Mouse (Mus musculus) thymus, postnatal 14 days (tissue): ENCODE data around the gene Ptprm.

Experiments used
- DNase-seq: peaks from one replicate; pipeline ENCODE4 v3.0.0; 2021

The Ptprm gene

DNA sequence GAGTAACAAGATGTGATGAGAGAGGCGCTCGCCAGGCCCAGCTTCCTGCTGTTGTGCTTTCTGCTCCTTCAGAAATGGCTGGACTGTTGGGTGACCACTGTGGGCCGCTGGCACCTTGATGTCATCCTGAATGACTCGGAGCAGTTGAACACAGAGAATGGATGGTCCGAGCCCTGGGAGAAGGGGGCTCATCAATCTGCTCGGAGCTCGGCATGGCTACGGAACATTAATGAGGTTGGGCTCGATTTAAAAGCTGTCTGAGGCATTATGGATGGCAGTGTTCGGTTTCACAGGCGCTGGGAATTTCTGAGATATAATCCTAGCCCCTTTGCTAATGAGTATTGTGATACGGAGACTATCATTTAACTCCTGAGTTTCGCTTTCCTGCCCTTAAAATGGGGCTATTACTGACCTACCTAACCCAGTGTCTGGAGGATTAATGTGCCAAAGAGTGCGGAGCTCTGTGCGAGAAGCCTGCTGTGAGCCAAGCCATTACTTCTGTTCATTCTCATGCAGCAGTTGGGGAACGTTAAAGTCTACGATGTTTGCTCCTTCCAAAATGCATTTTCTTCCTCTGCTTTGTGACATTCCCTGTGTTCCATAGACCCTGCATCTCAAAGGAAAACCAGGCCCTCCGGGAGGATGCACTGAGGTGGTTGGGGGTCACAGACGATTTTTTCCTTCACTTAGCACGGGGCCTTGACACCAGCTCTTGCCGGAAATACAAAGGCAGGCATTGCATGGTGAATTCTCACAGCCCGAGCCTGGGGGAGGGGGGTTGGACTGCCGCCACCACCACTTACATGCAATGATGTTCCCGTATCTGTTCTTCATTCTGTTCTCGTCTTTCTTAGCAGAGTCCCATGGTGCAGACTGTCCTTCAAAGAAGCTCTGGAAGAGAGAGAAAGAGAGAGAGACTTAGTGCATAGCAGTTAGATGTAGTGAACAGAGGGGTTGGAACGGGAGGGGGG, 592.6 kb downstream of the Ptprm start:
- no peak for DNase-seq

DNA sequence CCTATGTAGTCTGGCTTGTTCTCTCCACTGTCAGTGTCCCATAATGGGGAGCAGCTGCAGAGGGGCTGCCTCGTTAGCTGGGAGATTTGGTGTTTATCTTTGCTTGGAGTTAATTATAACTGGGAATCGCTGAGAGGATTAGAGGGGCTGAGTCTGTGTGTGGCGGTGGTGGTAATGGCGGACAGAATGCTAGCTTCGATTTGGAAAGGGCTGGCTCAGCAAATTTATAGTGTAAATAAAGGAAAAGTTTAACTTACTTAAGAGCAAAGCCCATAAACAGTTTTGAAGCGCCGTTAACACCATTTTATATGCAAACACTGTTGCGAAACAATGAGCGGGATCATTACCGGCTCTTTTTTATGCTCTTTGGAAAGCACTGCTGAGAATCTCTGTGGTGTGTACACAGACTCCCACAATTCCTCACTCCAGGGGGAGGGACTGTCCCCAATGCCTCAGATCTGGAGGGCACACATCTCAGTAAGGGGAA, 597.2 kb downstream of the Ptprm start:
- DNase-seq: no peak

- DNase-seq: no peak
These were observed 597.8 kb downstream of the Ptprm start for GRCm38 (mm10) chr17:66756500-66756899.

DNA sequence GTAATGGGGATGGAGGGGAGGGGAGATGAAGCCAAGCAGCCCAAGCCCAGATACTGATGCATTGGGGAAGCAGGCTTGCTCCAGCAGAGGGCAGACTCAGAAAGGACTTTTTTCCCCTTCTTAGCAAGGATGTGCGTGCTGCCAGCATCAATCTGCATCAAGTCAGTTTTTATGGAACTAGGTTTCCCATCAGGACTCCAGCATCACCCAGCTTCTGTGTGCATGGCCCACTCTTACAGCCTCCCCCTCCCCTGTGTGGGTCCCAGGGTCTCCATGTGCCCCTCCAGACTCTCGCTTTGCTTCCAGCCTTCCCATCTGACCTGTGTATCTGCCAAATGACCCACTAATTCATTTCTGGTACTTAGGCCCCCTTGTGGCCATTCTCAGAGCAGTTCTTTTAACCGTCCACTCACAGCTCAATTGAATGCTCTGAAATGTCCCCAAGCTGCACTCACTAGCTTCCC, 599.0 kb downstream of the Ptprm start:
- DNase-seq: no peak

DNA sequence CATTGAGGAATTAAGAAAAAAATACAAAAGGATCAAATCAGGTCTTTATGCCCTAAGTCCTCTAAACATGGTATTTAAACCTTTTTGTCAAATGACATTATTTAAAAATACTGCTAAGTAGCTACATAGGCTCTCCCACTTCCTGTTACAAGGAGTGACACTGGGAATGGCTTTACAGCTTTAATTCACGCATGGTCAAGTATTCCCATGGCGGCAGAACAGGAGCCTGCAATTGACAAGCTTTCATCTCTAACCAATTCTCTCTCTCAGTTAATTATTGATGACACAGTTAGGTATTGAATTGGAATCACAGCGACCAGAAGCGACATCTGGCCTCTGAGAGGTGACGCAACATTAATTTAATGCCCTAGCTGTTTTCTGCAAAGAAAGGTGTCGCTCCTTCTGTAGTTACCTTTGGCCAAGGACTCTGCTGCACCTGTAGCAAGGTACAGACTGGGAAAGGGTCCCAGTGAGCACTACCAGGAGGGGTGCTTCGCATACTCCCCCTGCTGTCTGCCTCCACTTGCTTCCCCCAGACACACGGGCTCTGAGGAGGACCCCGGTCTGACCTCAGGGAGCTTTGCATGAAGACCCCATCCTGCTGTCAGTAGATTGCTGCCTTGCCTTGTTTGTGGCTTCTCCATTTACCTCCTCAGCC, 599.9 kb downstream of the Ptprm start:
- DNase-seq: no peak

DNA sequence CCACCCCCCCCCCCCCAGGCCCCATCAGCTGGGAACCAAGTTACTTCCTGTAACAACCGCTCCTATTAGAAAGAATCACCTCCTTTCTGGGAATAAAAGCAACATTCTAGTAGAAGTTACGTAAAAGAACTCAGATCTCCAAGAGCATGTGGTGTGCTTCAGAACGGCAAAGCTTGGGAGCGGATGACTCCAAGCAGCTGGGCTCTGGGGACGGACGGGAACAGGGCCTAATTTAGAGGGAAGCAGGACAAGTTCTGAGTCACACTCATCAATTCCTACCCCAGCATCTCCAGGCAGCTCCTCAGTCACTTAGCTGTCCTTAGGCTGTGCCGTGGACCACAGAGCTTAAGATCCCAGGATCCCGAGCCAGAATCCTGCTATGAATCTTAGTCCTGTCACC, 602.5 kb downstream of the Ptprm start:
- DNase-seq: no peak

GRCm38 (mm10) chr17:66750481-66751206, 603.6 kb downstream of the Ptprm start:
- no peak for DNase-seq

DNA sequence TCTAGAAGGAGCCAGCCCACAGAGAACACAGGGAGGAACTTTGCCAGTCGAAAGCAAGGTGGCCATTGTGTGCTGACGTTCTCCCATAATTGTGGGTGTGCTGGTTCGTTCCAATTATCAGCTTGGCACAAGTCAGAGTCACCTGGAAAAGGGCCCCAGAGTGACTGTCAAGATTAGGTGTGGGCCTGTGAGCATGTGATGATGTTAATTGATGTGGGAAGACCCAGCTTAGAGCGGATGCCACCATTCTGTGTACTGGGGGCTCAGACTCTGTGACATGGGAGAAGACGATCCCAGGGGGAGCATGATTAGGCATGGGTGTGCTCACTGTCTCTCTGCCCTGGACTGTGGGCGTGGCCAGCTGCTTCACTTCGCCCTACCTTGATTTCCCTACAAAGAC, 604.3 kb downstream of the Ptprm start:
- no peak for DNase-seq

DNA sequence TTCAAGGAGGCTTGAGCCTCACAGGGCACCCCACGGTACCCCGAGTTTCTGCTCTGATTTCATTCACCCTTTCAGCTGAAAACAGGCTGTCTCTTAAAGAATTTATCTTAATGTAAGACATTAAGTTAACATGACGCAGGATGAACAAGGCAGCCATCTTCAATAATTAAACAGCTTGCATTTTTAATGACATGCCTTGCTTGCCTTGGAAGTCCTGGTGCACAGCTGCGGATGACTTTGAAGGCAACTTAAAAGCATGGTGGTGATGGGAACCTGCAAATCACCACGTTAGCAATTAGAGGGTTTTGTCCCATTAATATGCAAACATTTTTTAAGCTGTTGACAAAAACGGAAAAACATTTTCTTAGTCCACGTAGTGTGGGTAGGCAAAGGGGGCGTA, 607.8 kb downstream of the Ptprm start:
- no peak for DNase-seq

DNA sequence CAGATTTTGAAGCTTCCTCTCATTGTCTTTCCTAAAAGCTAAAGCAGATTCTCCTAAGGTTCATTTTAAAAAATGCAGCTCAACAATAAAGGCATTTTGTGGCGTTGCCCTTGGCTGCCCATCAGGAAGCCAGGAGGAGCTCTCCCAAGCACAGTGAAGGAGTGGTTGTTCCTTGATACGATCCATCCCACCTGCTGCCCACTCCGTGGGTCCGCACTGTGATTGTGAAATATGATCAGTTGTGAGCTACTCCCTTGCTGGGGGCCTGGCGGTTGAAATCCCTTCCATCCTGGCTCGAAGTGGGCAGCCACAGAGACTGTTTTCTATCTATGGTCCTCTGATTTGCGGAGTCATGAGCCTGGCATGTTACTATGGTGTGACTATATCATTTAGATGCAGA, 610.9 kb downstream of the Ptprm start:
- no peak for DNase-seq

GRCm38 (mm10) chr17:66738779-66739345, 615.4 kb downstream of the Ptprm start:
- no peak for DNase-seq

DNA sequence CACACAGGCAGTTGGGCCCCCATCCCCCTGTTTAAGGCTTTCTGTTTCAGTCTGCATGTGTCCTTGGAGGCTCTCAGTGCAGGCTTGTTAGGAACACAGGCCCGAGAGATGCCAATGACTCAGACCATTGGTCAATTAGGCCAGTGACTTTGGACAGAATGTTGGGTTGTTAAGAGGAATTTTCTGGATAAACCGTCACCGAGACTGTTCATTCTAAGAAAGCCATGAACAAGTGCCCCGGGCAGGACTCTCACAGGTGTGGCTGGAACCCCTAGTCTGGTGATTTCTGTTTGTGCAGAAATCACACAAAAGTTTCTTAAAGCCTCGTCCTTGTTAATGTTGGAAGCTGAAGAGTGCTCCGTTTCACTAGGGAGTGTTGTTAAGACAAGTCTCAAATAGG, 615.9 kb downstream of the Ptprm start:
- no peak for DNase-seq

GRCm38 (mm10) chr17:66736450-66736849, 617.8 kb downstream of the Ptprm start:
- DNase-seq: no peak

DNA sequence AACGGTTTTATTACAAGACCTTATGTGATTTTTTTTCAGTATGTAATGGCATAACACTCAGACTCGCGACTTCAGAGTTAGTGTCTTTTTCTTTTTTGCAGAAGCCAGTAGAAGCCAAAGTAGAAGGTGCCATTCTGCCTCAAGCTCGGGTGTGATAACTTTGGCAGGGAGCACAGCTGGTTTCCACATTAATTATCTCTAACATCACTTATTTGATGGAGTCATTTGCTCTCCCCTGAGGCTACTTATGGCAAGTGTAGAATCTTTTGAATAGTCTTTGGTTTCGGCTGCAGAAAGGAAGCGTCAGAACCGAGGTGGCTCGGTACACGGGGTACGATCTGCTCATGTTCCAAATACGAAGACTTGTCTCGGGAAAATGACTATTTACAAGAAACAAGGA, 620.7 kb downstream of the Ptprm start:
- no peak for DNase-seq

DNA sequence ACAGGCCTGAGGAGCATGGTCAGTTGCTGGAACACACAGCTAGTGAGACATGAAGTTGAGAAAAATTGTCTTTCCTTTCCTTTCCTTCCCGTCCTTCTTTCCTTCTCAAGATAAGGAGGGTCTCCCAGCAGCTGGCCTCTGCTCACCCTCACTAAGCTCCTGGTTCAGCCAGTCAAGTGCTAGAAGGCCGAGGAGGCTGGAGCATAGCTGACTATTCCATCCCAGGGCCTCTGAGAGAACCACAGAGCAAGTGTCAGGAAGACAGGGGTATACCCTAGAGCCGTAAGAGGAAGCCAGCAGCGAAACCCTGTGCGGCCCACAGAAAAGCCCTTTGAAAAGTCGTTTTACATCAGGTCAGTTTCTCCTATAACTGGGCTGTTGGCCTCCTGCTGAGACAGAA, 624.3 kb downstream of the Ptprm start:
- no peak for DNase-seq

DNA sequence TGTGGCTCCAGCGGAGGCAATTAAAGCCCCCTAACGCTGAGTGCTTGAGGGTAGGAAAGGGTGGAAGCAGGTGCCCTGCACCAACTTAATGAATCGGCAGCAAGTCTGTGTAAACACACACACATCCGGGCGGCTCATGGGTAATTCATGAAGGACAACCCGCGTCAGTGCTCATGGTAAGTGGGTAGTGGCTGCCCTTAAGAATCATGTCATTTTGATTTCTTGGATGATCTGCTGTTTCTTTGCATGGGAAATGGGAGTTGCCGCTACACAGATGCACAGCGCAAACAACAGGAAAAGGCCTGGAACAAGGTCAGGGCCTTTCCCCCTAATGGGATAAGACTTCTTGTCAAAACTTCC, 633.3 kb downstream of the Ptprm start:
- DNase-seq: no peak

DNA sequence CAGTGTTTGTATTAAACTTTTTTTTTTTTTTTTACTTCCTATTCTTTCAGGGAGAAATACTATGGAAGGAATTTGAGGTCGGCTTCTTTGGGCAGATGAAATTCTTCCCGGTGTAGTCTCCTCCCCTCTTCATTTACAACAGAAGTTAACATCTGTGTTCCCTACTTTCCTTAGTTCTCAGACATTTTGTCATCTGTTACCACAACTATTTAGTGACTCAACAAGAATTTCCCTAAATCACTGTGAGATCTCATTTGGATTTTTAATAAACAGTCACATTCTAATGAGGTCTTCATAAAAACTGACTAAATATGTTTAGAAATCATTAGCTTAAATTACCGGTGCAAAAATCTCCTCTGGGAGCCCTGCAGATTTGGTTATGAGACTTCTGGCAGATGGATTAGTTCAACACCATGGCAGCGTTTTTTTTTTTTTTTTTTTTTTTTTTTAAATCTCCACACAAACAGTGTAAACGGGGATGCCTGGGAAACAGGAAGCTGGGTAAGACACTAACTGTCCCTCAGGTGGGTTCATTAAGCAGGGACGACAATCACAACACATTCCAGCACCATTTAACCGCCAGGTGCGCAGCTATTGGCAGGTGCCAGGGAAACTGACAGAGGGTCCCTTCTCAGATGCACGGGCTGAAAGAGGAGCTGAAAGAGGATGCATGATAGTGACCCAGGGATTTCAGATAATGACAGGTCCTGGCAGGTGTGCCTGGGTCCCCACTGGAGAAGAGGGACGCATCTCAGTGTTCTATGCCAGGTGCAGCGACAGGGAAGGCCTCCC, 633.9 kb downstream of the Ptprm start:
- DNase-seq: no peak

GRCm38 (mm10) chr17:66712456-66713205, 641.6 kb downstream of the Ptprm start:
- no peak for DNase-seq

GRCm38 (mm10) chr17:66711221-66712016, 642.8 kb downstream of the Ptprm start:
- no peak for DNase-seq

DNA sequence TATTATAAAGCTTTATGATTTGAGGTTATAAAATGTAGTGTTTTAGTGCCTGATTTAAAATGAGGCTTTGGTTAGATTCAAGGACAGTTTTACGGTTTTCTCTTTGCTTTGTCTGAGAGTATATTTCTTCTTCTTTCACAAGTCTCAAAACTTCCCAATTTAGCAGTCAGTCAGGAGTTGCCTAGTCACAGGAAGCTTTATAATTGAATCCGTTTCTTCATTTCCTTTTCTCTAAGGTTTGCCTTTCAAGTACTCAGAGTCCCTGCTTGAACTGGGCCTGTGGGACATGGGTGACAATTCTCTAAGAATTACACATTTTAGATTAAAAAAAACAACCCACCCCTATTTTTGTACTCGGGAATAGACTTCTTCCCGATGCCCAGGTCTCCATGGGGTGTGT, 643.7 kb downstream of the Ptprm start:
- no peak for DNase-seq

GRCm38 (mm10) chr17:66708748-66709147, 645.5 kb downstream of the Ptprm start:
- no peak for DNase-seq
